9 mouse cellular contexts compared by ENCODE assay signal in genomic region chr2:122243671-122244131, GRCm38 (mm10). TPM values are rescaled to one million over a fixed set of nuclear protein-coding genes. Genes with fewer than 3 reads are reported as not detected.
DNase-seq lines count a peak whose midpoint lies in the region; ATAC-seq and TF ChIP-seq lines count a peak whose summit lies in the region.
"Had no signal": no experiment of that assay in that cellular context is flagged by ENCODE, and none has a peak within 500 bp of the region (broad histone marks: within the 10 kb centered on the region; RNA-seq: fewer than 3 reads in every experiment).

No protein-coding gene starts in this region.

- no peak overlapping the region for H3K4me2 ChIP-seq in forebrain, embryonic 11.5 days (ENCODE audit: low read depth, low read length, severe bottlenecking)
- no peak overlapping the region for H3K4me2 ChIP-seq in heart, embryonic 16.5 days (ENCODE audit: low read depth, low read length)
- no peak overlapping the region for H3K4me2 ChIP-seq in liver, embryonic 14.5 days (ENCODE audit: low read depth)
- H3K4me2 ChIP-seq in neural tube, embryonic 11.5 days (ENCODE audit: low read depth) = no peak overlapping the region
- H3K4me2 ChIP-seq in stomach, embryonic 16.5 days (ENCODE audit: low read depth, low read length) = no peak overlapping the region
- H3K4me2 ChIP-seq: embryonic facial prominence, embryonic 12.5 days had no signal

- peak; percentile 98 for TF ChIP-seq CTCF in liver, embryonic 14.5 days (IDR thresholded peaks at IDR 0.05; ENCODE audit: low read depth)

- H3K27ac ChIP-seq in forebrain, embryonic 11.5 days (ENCODE audit: low read depth, low read length) = no peak overlapping the region
- no peak overlapping the region for H3K27ac ChIP-seq in heart, embryonic 16.5 days (ENCODE audit: low read length)
- no peak overlapping the region for H3K27ac ChIP-seq in liver, embryonic 14.5 days
- H3K27ac ChIP-seq in neural tube, embryonic 11.5 days (ENCODE audit: low read depth, low read length) = no peak overlapping the region
- H3K27ac ChIP-seq in stomach, embryonic 16.5 days (ENCODE audit: low read length) = no peak overlapping the region
- H3K27ac ChIP-seq: embryonic facial prominence, embryonic 12.5 days had no signal

- no peak overlapping the region for H3K9ac ChIP-seq in forebrain, embryonic 11.5 days (ENCODE audit: low read length)
- no peak overlapping the region for H3K9ac ChIP-seq in heart, embryonic 16.5 days (ENCODE audit: low read length)
- H3K9ac ChIP-seq in liver, embryonic 14.5 days (replicated peaks) = no peak overlapping the region
- H3K9ac ChIP-seq in neural tube, embryonic 11.5 days (ENCODE audit: low read length) = no peak overlapping the region
- H3K9ac ChIP-seq in stomach, embryonic 16.5 days (ENCODE audit: low read length) = no peak overlapping the region
- H3K9ac ChIP-seq: embryonic facial prominence, embryonic 12.5 days had no signal

- no peak overlapping the region for H3K4me3 ChIP-seq in forebrain, embryonic 11.5 days (ENCODE audit: low read depth, low read length)
- no peak overlapping the region for H3K4me3 ChIP-seq in heart, embryonic 16.5 days (ENCODE audit: low read length)
- H3K4me3 ChIP-seq in liver, embryonic 14.5 days (ENCODE audit: insufficient read depth in 1 of 2, low read depth in 2 of 2, low read length in 2 of 2) = no peak overlapping the region
- no peak overlapping the region for H3K4me3 ChIP-seq in neural tube, embryonic 11.5 days (ENCODE audit: low read depth, low read length)
- H3K4me3 ChIP-seq in stomach, embryonic 16.5 days (replicated peaks; ENCODE audit: low read length) = no peak overlapping the region
- H3K4me3 ChIP-seq: embryonic facial prominence, embryonic 12.5 days had no signal

- no peaks in the 10 kb centered on the region for H3K36me3 ChIP-seq in forebrain, embryonic 11.5 days (ENCODE audit: control insufficient read depth, insufficient read depth, low read length)
- no peaks in the 10 kb centered on the region; the same call in 1 of the 2 replicates for H3K36me3 ChIP-seq in heart, embryonic 16.5 days (ENCODE audit: control insufficient read depth, insufficient read depth)
- peaks cover 4% of the 10 kb centered on the region for H3K36me3 ChIP-seq in liver, embryonic 14.5 days (replicated peaks; ENCODE audit: control insufficient read depth, insufficient read depth, low read depth)
- no peaks in the 10 kb centered on the region for H3K36me3 ChIP-seq in neural tube, embryonic 11.5 days (ENCODE audit: control insufficient read depth, insufficient read depth, low read length)
- no peaks in the 10 kb centered on the region for H3K36me3 ChIP-seq in stomach, embryonic 16.5 days (ENCODE audit: control insufficient read depth, insufficient read depth, low read length)
- H3K36me3 ChIP-seq: embryonic facial prominence, embryonic 12.5 days had no signal

- WGBS in forebrain, embryonic 11.5 days = 7% methylated on average over 3 of the region's 3 CpGs
- WGBS in heart, embryonic 16.5 days = 1% methylated on average over 3 of the region's 3 CpGs
- 3% methylated on average over 3 of the region's 3 CpGs for WGBS in liver, embryonic 14.5 days (ENCODE audit: insufficient replicate concordance)
- 5% methylated on average over 3 of the region's 3 CpGs for WGBS in neural tube, embryonic 11.5 days
- WGBS in stomach, embryonic 16.5 days = 6% methylated on average over 3 of the region's 3 CpGs

- H3K4me1 ChIP-seq in forebrain, embryonic 11.5 days (replicated peaks; ENCODE audit: control insufficient read depth, insufficient read depth, low read length) = no peaks in the 10 kb centered on the region
- H3K4me1 ChIP-seq in heart, embryonic 16.5 days (ENCODE audit: control insufficient read depth, insufficient read depth, low read length) = 0 out of 2 replicates have a peak, but pooled peaks cover 2% of the 10 kb centered on the region
- H3K4me1 ChIP-seq in liver, embryonic 14.5 days (replicated peaks; ENCODE audit: control insufficient read depth in 2 of 2, insufficient read depth in 2 of 2, low read length in 1 of 2) = peaks cover 3 to 18% of the 10 kb centered on the region in 2 experiments
- no peaks in the 10 kb centered on the region for H3K4me1 ChIP-seq in neural tube, embryonic 11.5 days (ENCODE audit: control insufficient read depth, insufficient read depth, low read length)
- H3K4me1 ChIP-seq in stomach, embryonic 16.5 days (ENCODE audit: control insufficient read depth, insufficient read depth, low read length) = 0 out of 2 replicates have a peak, but pooled peaks cover 2% of the 10 kb centered on the region
- H3K4me1 ChIP-seq: embryonic facial prominence, embryonic 12.5 days had no signal

- H3K27me3 ChIP-seq in forebrain, embryonic 11.5 days (ENCODE audit: control insufficient read depth, insufficient read depth, low read length) = no peaks in the 10 kb centered on the region
- no peaks in the 10 kb centered on the region for H3K27me3 ChIP-seq in heart, embryonic 16.5 days (ENCODE audit: control insufficient read depth, insufficient read depth, low read length)
- no peaks in the 10 kb centered on the region for H3K27me3 ChIP-seq in liver, embryonic 14.5 days (ENCODE audit: control insufficient read depth, insufficient read depth, low read length)
- H3K27me3 ChIP-seq in neural tube, embryonic 11.5 days (ENCODE audit: control insufficient read depth, insufficient read depth, low read length) = no peaks in the 10 kb centered on the region
- no peaks in the 10 kb centered on the region for H3K27me3 ChIP-seq in stomach, embryonic 16.5 days (ENCODE audit: control insufficient read depth, insufficient read depth, low read length)
- H3K27me3 ChIP-seq: embryonic facial prominence, embryonic 12.5 days had no signal

- H3K9me3 ChIP-seq in forebrain, embryonic 11.5 days (ENCODE audit: control insufficient read depth, low read length) = no peaks in the 10 kb centered on the region
- H3K9me3 ChIP-seq in heart, embryonic 16.5 days (replicated peaks; ENCODE audit: control insufficient read depth, low read length) = no peaks in the 10 kb centered on the region
- H3K9me3 ChIP-seq in liver, embryonic 14.5 days (ENCODE audit: control insufficient read depth, low read length) = no peaks in the 10 kb centered on the region
- no peaks in the 10 kb centered on the region for H3K9me3 ChIP-seq in neural tube, embryonic 11.5 days (ENCODE audit: control insufficient read depth, low read length)
- no peaks in the 10 kb centered on the region for H3K9me3 ChIP-seq in stomach, embryonic 16.5 days (replicated peaks; ENCODE audit: control insufficient read depth, low read length)
- H3K9me3 ChIP-seq: embryonic facial prominence, embryonic 12.5 days had no signal

- peak; percentile 82 for DNase-seq in CD4-positive, CD25-positive, alpha-beta regulatory T cell, adult 2 months (ENCODE audit: low read depth, low spot score)
- DNase-seq in brain, embryonic 18.5 days (ENCODE audit: low read depth, low spot score) = peak; percentile 18
- peak; percentile 75 for DNase-seq in forebrain, embryonic 11.5 days (ENCODE audit: low spot score)
- peak; percentile 88 for DNase-seq in kidney, postnatal 14 days
- peak; percentile 61 to 62 (median 62) for DNase-seq in liver, embryonic 14.5 days (ENCODE audit: low read depth in 3 of 3, low spot score in 3 of 3)
- DNase-seq in neural tube, embryonic 11.5 days (ENCODE audit: low spot score) = peak; percentile 63

- peak; percentile 69 for ATAC-seq in forebrain, embryonic 11.5 days (replicated peaks; ENCODE audit: low FRiP score)
- peak; percentile 72; the same call in 1 of the 2 replicates for ATAC-seq in heart, embryonic 16.5 days (replicated peaks; ENCODE audit: extremely low read depth, insufficient read depth, low FRiP score)
- peak; percentile 57 for ATAC-seq in liver, embryonic 14.5 days (ENCODE audit: insufficient read depth)
- 0 out of 2 replicates have a peak, but pooled peaks have one; percentile 45 for ATAC-seq in neural tube, embryonic 11.5 days (ENCODE audit: insufficient read depth, low FRiP score, low TSS enrichment)
- ATAC-seq in stomach, embryonic 16.5 days (ENCODE audit: insufficient read depth, low FRiP score) = peak; percentile 42; the same call in 1 of the 2 replicates

- TF ChIP-seq EP300 in liver, embryonic 14.5 days (IDR thresholded peaks at IDR 0.05; ENCODE audit: low read depth) = no peak

RNA-seq across cellular contexts. Expression of gene Sord, which starts 9.2 kb away (rescaled TPM):
- 28.4 and 31.7 TPM in 2 replicates for polyA plus RNA-seq in forebrain, embryonic 11.5 days (2014; fragmentation: Nextera tagmentation; extraction: Ambion mirVana)
- polyA plus RNA-seq in heart, embryonic 16.5 days (2015; fragmentation: Nextera tagmentation; extraction: Ambion mirVana) = 62.2 and 73.7 TPM in 2 replicates
- polyA plus RNA-seq in liver, embryonic 14.5 days (2012; rRNA removed) = 47.6 and 68.4 TPM in 2 replicates
- polyA plus RNA-seq in liver, embryonic 14.5 days (2014; fragmentation: Nextera tagmentation; extraction: Ambion mirVana) = 146 and 160 TPM in 2 replicates
- polyA plus RNA-seq in neural tube, embryonic 11.5 days (2014; fragmentation: Nextera tagmentation; extraction: Ambion mirVana) = 20.6 and 23.8 TPM in 2 replicates
- 50.9 and 52.4 TPM in 2 replicates for polyA plus RNA-seq in stomach, embryonic 16.5 days (2015; fragmentation: Nextera tagmentation; extraction: Ambion mirVana)

RNA-seq across cellular contexts. Expression of gene Duox2, which starts 54.5 kb away (rescaled TPM):
- polyA plus RNA-seq in forebrain, embryonic 11.5 days (2014; fragmentation: Nextera tagmentation; extraction: Ambion mirVana) = not detected in 2 replicates
- polyA plus RNA-seq in heart, embryonic 16.5 days (2015; fragmentation: Nextera tagmentation; extraction: Ambion mirVana) = 0.05 and 0.11 TPM in 2 replicates
- 0.01 TPM in 1 of 2 replicates, not detected in the other for polyA plus RNA-seq in liver, embryonic 14.5 days (2012; rRNA removed)
- not detected in 2 replicates for polyA plus RNA-seq in liver, embryonic 14.5 days (2014; fragmentation: Nextera tagmentation; extraction: Ambion mirVana)
- 0.04 TPM in 1 of 2 replicates, not detected in the other for polyA plus RNA-seq in neural tube, embryonic 11.5 days (2014; fragmentation: Nextera tagmentation; extraction: Ambion mirVana)
- 1.6 and 2.6 TPM in 2 replicates for polyA plus RNA-seq in stomach, embryonic 16.5 days (2015; fragmentation: Nextera tagmentation; extraction: Ambion mirVana)

RNA-seq across cellular contexts. Expression of gene Duoxa2, which starts 55.0 kb away (rescaled TPM):
- not detected in 2 replicates for polyA plus RNA-seq in forebrain, embryonic 11.5 days (2014; fragmentation: Nextera tagmentation; extraction: Ambion mirVana)
- not detected in 2 replicates for polyA plus RNA-seq in heart, embryonic 16.5 days (2015; fragmentation: Nextera tagmentation; extraction: Ambion mirVana)
- polyA plus RNA-seq in liver, embryonic 14.5 days (2012; rRNA removed) = not detected in 2 replicates
- not detected in 2 replicates for polyA plus RNA-seq in liver, embryonic 14.5 days (2014; fragmentation: Nextera tagmentation; extraction: Ambion mirVana)
- polyA plus RNA-seq in neural tube, embryonic 11.5 days (2014; fragmentation: Nextera tagmentation; extraction: Ambion mirVana) = 0.19 TPM in 1 of 2 replicates, not detected in the other
- polyA plus RNA-seq in stomach, embryonic 16.5 days (2015; fragmentation: Nextera tagmentation; extraction: Ambion mirVana) = 3.4 and 6.1 TPM in 2 replicates
- polyA plus RNA-seq: embryonic facial prominence, embryonic 12.5 days had no signal

RNA-seq across cellular contexts. Expression of gene Terb2, which starts 57.6 kb away (rescaled TPM):
- not detected in 2 replicates for polyA plus RNA-seq in forebrain, embryonic 11.5 days (2014; fragmentation: Nextera tagmentation; extraction: Ambion mirVana)
- polyA plus RNA-seq in heart, embryonic 16.5 days (2015; fragmentation: Nextera tagmentation; extraction: Ambion mirVana) = not detected in 2 replicates
- not detected in 2 replicates for polyA plus RNA-seq in liver, embryonic 14.5 days (2012; rRNA removed)
- not detected in 2 replicates for polyA plus RNA-seq in liver, embryonic 14.5 days (2014; fragmentation: Nextera tagmentation; extraction: Ambion mirVana)
- not detected in 2 replicates for polyA plus RNA-seq in neural tube, embryonic 11.5 days (2014; fragmentation: Nextera tagmentation; extraction: Ambion mirVana)
- polyA plus RNA-seq in stomach, embryonic 16.5 days (2015; fragmentation: Nextera tagmentation; extraction: Ambion mirVana) = not detected in 2 replicates
- polyA plus RNA-seq: embryonic facial prominence, embryonic 12.5 days had no signal

RNA-seq across cellular contexts. Expression of gene Patl2, which starts 57.7 kb away (rescaled TPM):
- not detected in 2 replicates for polyA plus RNA-seq in forebrain, embryonic 11.5 days (2014; fragmentation: Nextera tagmentation; extraction: Ambion mirVana)
- polyA plus RNA-seq in heart, embryonic 16.5 days (2015; fragmentation: Nextera tagmentation; extraction: Ambion mirVana) = 0.18 TPM in 1 of 2 replicates, not detected in the other
- polyA plus RNA-seq in liver, embryonic 14.5 days (2012; rRNA removed) = 0.01 and 0.04 TPM in 2 replicates
- 0.11 TPM in 1 of 2 replicates, not detected in the other for polyA plus RNA-seq in liver, embryonic 14.5 days (2014; fragmentation: Nextera tagmentation; extraction: Ambion mirVana)
- not detected in 2 replicates for polyA plus RNA-seq in neural tube, embryonic 11.5 days (2014; fragmentation: Nextera tagmentation; extraction: Ambion mirVana)
- polyA plus RNA-seq in stomach, embryonic 16.5 days (2015; fragmentation: Nextera tagmentation; extraction: Ambion mirVana) = not detected in 2 replicates
- polyA plus RNA-seq: embryonic facial prominence, embryonic 12.5 days had no signal

Comparison
In these comparisons a context has a peak if more than half of its experiments do, and no peak if none do; other contexts are left out.
1. DNase-seq: peak in every context shown above with its lines; median percentile 88 in kidney, postnatal 14 days; 82 in CD4-positive, CD25-positive, alpha-beta regulatory T cell, adult 2 months; 75 in forebrain, embryonic 11.5 days; 63 in neural tube, embryonic 11.5 days; 62 in liver, embryonic 14.5 days; 18 in brain, embryonic 18.5 days.